Mouse (Mus musculus): ENCODE measurements around the gene Wasl.

DNA sequence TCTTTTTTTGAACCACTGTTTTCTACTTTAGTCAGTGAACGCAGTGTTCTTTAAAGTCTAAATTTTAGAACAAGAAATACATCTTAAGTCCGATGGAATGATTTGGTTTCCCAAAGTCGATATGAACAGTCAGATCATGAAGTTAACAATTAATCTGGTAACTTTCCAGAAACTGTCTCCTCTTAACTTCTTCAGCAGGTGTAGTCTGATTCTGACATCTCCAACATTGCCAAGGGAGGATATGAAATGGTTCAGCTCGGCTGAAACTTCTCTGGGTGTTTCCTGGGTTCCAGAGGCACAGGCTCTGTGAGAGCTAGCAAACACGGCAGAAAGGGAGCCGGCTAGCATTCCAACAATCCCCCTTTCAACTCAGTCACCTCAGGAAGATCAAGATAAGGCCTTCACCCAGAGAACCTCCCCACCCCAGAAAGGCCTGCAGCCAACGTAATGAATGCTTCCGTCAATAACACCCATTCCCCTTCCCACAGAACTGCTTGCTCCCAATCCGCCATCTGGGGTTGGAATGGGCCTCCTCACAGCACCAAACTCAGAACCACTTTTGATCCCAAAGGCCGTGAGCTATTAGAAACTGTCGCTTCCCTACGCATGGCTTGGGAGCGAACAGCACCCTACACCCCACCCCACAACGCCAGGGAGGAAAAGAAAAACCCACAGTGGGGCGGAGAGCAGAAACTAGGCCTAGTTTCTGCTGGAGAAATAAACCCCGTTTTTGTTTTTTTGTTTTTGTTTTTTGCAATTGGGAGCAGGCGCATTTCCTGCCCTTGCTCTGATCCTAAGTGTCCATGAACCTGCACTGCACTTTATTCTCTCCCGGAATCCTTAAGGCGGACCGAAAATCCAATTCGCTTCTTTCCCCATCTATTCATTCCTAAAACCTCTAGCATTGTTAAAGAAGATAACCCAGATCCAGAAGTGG lies 1.3 kb downstream of the Wasl start:
- TF ChIP-seq CTCF (IDR thresholded peaks at IDR 0.05; ENCODE audit: extremely low read depth, insufficient read length, insufficient replicate concordance, low read depth, low read length) = no peak
- no peak for TF ChIP-seq POLR2A (IDR thresholded peaks at IDR 0.05; ENCODE audit: low read depth, low read length)

Measured in small intestine, adult 2 months (tissue).